Comparison of ENCODE assay signal across 9 mouse cellular contexts in genomic region chr14:34219786-34220198, GRCm38 (mm10). TPM values are rescaled to one million over a fixed set of nuclear protein-coding genes. Genes with fewer than 3 reads are reported as not detected.
DNase-seq lines count a peak whose midpoint lies in the region; ATAC-seq and TF ChIP-seq lines count a peak whose summit lies in the region.
"Had no signal": no experiment of that assay in that cellular context is flagged by ENCODE, and none has a peak within 500 bp of the region (broad histone marks: within the 10 kb centered on the region; RNA-seq: fewer than 3 reads in every experiment).

No protein-coding gene starts in this region.

- H3K4me2 ChIP-seq in kidney, embryonic 14.5 days (replicated peaks; ENCODE audit: low read depth, low read length) = peak overlapping the region; percentile 57
- H3K4me2 ChIP-seq in intestine, embryonic 15.5 days (replicated peaks) = peak overlapping the region; percentile 68
- H3K4me2 ChIP-seq in midbrain, postnatal 0 days (ENCODE audit: low read depth, low read length, poor library complexity, severe bottlenecking) = peak overlapping the region; percentile 50

- TF ChIP-seq CTCF in kidney, adult 2 months (conservative IDR thresholded peaks at IDR 0.05; ENCODE audit: insufficient read depth, insufficient read length, low read depth, low read length) = no peak
- no peak for TF ChIP-seq CTCF in midbrain, postnatal 0 days (IDR thresholded peaks at IDR 0.05)

- peaks cover 25% of the 10 kb centered on the region; the same call in 1 of the 2 replicates for H3K27me3 ChIP-seq in kidney, embryonic 14.5 days (ENCODE audit: control insufficient read depth, insufficient read depth, low read length)
- no peaks in the 10 kb centered on the region; the same call in 1 of the 2 replicates for H3K27me3 ChIP-seq in kidney, adult 2 months (replicated peaks; ENCODE audit: control insufficient read depth, insufficient read depth, low read length)
- H3K27me3 ChIP-seq in embryonic facial prominence, embryonic 10.5 days (replicated peaks; ENCODE audit: low read depth, poor library complexity, severe bottlenecking) = peaks cover 57% of the 10 kb centered on the region
- H3K27me3 ChIP-seq in intestine, embryonic 15.5 days (replicated peaks) = peaks cover 28% of the 10 kb centered on the region
- peaks cover 13% of the 10 kb centered on the region; the same call in 1 of the 2 replicates for H3K27me3 ChIP-seq in midbrain, postnatal 0 days (ENCODE audit: insufficient read depth, low read length)

- TF ChIP-seq POLR2A in kidney, adult 2 months (IDR thresholded peaks at IDR 0.05; ENCODE audit: low read depth, low read length) = no peak

- DNase-seq in kidney, adult 2 months = no peak
- peak; percentile 38 for DNase-seq in embryonic facial prominence, embryonic 10.5 days (ENCODE audit: low spot score)
- no peak for DNase-seq in midbrain, postnatal 0 days (ENCODE audit: low spot score)
- DNase-seq in adrenal gland, postnatal 25 days = no peak
- DNase-seq in gastrocnemius, adult 18-20 months (ENCODE audit: low spot score) = no peak
- no peak for DNase-seq in left cerebral cortex, adult 18-20 months (ENCODE audit: low spot score in 2 of 2)

- 2% methylated on average over 28 of the region's 29 CpGs for WGBS in kidney, embryonic 14.5 days
- 4% methylated on average over 29 of the region's 29 CpGs for whole genome bisulfite sequencing in kidney, adult 2 months
- 5% methylated on average over 29 of the region's 29 CpGs for WGBS in embryonic facial prominence, embryonic 10.5 days
- 1% methylated on average over 29 of the region's 29 CpGs for WGBS in intestine, embryonic 15.5 days
- WGBS in midbrain, postnatal 0 days = 8% methylated on average over 25 of the region's 29 CpGs

- peak; percentile 14; the same call in 1 of the 2 replicates for ATAC-seq in kidney, embryonic 14.5 days (ENCODE audit: low FRiP score, low TSS enrichment)
- ATAC-seq in intestine, embryonic 15.5 days = peak; percentile 58
- ATAC-seq in midbrain, postnatal 0 days (ENCODE audit: low FRiP score) = no peak

- no peaks in the 10 kb centered on the region for H3K36me3 ChIP-seq in kidney, embryonic 14.5 days (ENCODE audit: control insufficient read depth, insufficient read depth, low read length)
- no peaks in the 10 kb centered on the region for H3K36me3 ChIP-seq in kidney, adult 2 months (ENCODE audit: control insufficient read depth, insufficient read depth, low read length)
- H3K36me3 ChIP-seq in embryonic facial prominence, embryonic 10.5 days (replicated peaks) = no peaks in the 10 kb centered on the region
- no peaks in the 10 kb centered on the region for H3K36me3 ChIP-seq in intestine, embryonic 15.5 days
- no peaks in the 10 kb centered on the region for H3K36me3 ChIP-seq in midbrain, postnatal 0 days (ENCODE audit: insufficient read depth, low read length)

- H3K4me1 ChIP-seq in kidney, embryonic 14.5 days (ENCODE audit: control insufficient read depth, insufficient read depth, low read length) = 0 out of 2 replicates have a peak, but pooled peaks cover under 1% of the 10 kb centered on the region
- no peaks in the 10 kb centered on the region for H3K4me1 ChIP-seq in kidney, adult 2 months (ENCODE audit: control insufficient read depth, insufficient read depth, low read length)
- H3K4me1 ChIP-seq in embryonic facial prominence, embryonic 10.5 days = peaks cover 8% of the 10 kb centered on the region
- peaks cover 7% of the 10 kb centered on the region; the same call in 1 of the 2 replicates for H3K4me1 ChIP-seq in intestine, embryonic 15.5 days (replicated peaks)
- H3K4me1 ChIP-seq in midbrain, postnatal 0 days (ENCODE audit: insufficient read depth, low read length) = no peaks in the 10 kb centered on the region

- H3K9ac ChIP-seq in kidney, embryonic 14.5 days (ENCODE audit: low read depth, low read length) = peak overlapping the region; percentile 44
- peak overlapping the region; percentile 32; the same call in 1 of the 2 replicates for H3K9ac ChIP-seq in intestine, embryonic 15.5 days
- no peak overlapping the region for H3K9ac ChIP-seq in midbrain, postnatal 0 days (replicated peaks; ENCODE audit: low read length, poor library complexity, severe bottlenecking)

- H3K4me3 ChIP-seq in kidney, embryonic 14.5 days (ENCODE audit: low read length) = peak overlapping the region; percentile 30
- no peak overlapping the region; the same call in 1 of the 2 replicates for H3K4me3 ChIP-seq in kidney, adult 2 months (ENCODE audit: insufficient read depth, low read depth, low read length)
- peak overlapping the region; percentile 53 for H3K4me3 ChIP-seq in embryonic facial prominence, embryonic 10.5 days
- peak overlapping the region; percentile 36 for H3K4me3 ChIP-seq in intestine, embryonic 15.5 days (replicated peaks)
- H3K4me3 ChIP-seq in midbrain, postnatal 0 days (ENCODE audit: low read depth, low read length) = peak overlapping the region; percentile 21

- no peaks in the 10 kb centered on the region for H3K9me3 ChIP-seq in kidney, embryonic 14.5 days (ENCODE audit: control insufficient read depth, low read length)
- no peaks in the 10 kb centered on the region for H3K9me3 ChIP-seq in embryonic facial prominence, embryonic 10.5 days
- H3K9me3 ChIP-seq in intestine, embryonic 15.5 days = no peaks in the 10 kb centered on the region
- no peaks in the 10 kb centered on the region for H3K9me3 ChIP-seq in midbrain, postnatal 0 days (ENCODE audit: low read length)

- H3K27ac ChIP-seq in kidney, embryonic 14.5 days (ENCODE audit: low read depth, low read length) = no peak overlapping the region
- no peak overlapping the region for H3K27ac ChIP-seq in kidney, adult 2 months (ENCODE audit: insufficient read depth, low read depth, low read length)
- H3K27ac ChIP-seq in embryonic facial prominence, embryonic 10.5 days (replicated peaks) = peak overlapping the region; percentile 24; the same call in 1 of the 2 replicates
- H3K27ac ChIP-seq in intestine, embryonic 15.5 days = no peak overlapping the region
- no peak overlapping the region for H3K27ac ChIP-seq in midbrain, postnatal 0 days (ENCODE audit: low read depth, low read length)

RNA-seq across cellular contexts. Expression of gene Syt15, which starts 0.4 kb away (rescaled TPM):
- polyA plus RNA-seq in kidney, embryonic 14.5 days (2014; fragmentation: Nextera tagmentation; extraction: Ambion mirVana) = 0.46 and 0.49 TPM in 2 replicates
- 1.3 and 1.5 TPM in 2 replicates for polyA plus RNA-seq in kidney, adult 2 months (2012; rRNA removed)
- 0.04 and 0.08 TPM in 2 replicates for polyA plus RNA-seq in embryonic facial prominence, embryonic 10.5 days (2016; fragmentation: Nextera tagmentation; extraction: Ambion mirVana)
- polyA plus RNA-seq in intestine, embryonic 15.5 days (2015; fragmentation: Nextera tagmentation; extraction: Ambion mirVana) = 0.73 and 1.1 TPM in 2 replicates
- total RNA-seq in midbrain, postnatal 0 days (2014; rRNA removed) = 2.1 and 2.6 TPM in 2 replicates
- 0.80 and 0.96 TPM in 2 replicates for polyA plus RNA-seq in midbrain, postnatal 0 days (2015; fragmentation: Nextera tagmentation; extraction: Ambion mirVana)
- total RNA-seq in adrenal gland, postnatal 25 days (2021) = 0.33 TPM in 1 of 2 replicates, not detected in the other
- total RNA-seq in gastrocnemius, adult 18-20 months (2021) = under 1 TPM; 0.24 to 0.30 TPM
- under 1 TPM; 0.37 to 0.66 TPM for total RNA-seq in left cerebral cortex, adult 18-20 months (2021)
- total RNA-seq: MEL had no signal

RNA-seq across cellular contexts. Expression of gene Gprin2, which starts 18.3 kb away (rescaled TPM):
- polyA plus RNA-seq in kidney, embryonic 14.5 days (2014; fragmentation: Nextera tagmentation; extraction: Ambion mirVana) = 0.24 and 0.42 TPM in 2 replicates
- polyA plus RNA-seq in kidney, adult 2 months (2012; rRNA removed) = 0.11 and 0.20 TPM in 2 replicates
- 0.18 and 1.0 TPM in 2 replicates for polyA plus RNA-seq in embryonic facial prominence, embryonic 10.5 days (2016; fragmentation: Nextera tagmentation; extraction: Ambion mirVana)
- 0.19 and 0.30 TPM in 2 replicates for polyA plus RNA-seq in intestine, embryonic 15.5 days (2015; fragmentation: Nextera tagmentation; extraction: Ambion mirVana)
- 44.6 and 49.3 TPM in 2 replicates for total RNA-seq in midbrain, postnatal 0 days (2014; rRNA removed)
- polyA plus RNA-seq in midbrain, postnatal 0 days (2015; fragmentation: Nextera tagmentation; extraction: Ambion mirVana) = 7.2 and 7.7 TPM in 2 replicates
- total RNA-seq in adrenal gland, postnatal 25 days (2021) = 0.76 and 2.5 TPM in 2 replicates
- total RNA-seq in gastrocnemius, adult 18-20 months (2021) = under 1 TPM; 0.02 TPM
- 1 to 10 TPM; 3.1 to 3.7 TPM for total RNA-seq in left cerebral cortex, adult 18-20 months (2021)
